Mouse (Mus musculus) G1E (cell line): ENCODE measurements around the gene Nhp2. TPM values are rescaled to one million over a fixed set of nuclear protein-coding genes. Genes with fewer than 3 reads are reported as not detected.

Experiments used
- ATAC-seq: 2 replicates; pipeline ENCODE4 v1.8.0; 2016; ENCODE audit warnings: mild to moderate bottlenecking; ENCODE audit not compliant: insufficient number of reproducible peaks, poor library complexity, low FRiP score, severe bottlenecking; ENCODE audit errors: extremely low read depth
- DNase-seq: peaks from one replicate; pipeline ENCODE4 v3.0.0; 2012; ENCODE audit warnings: low spot score
- H3K27me3 ChIP-seq: 2 replicates; pipeline ENCODE4 v1.6.1; 2012; ENCODE audit warnings: mild to moderate bottlenecking, low read length, inconsistent platforms; ENCODE audit not compliant: insufficient read depth
- H3K36me3 ChIP-seq: replicated peaks from 2 replicates; pipeline ENCODE3; 2012; ENCODE audit warnings: mild to moderate bottlenecking, inconsistent platforms
- H3K4me1 ChIP-seq: 2 replicates; pipeline ENCODE4 v1.6.1; 2012; ENCODE audit warnings: low read depth, low read length, inconsistent platforms, mixed read lengths; ENCODE audit not compliant: insufficient read depth
- H3K4me3 ChIP-seq: 2 replicates; pipeline ENCODE4 v1.5.1; 2012; ENCODE audit warnings: low read depth, mild to moderate bottlenecking, inconsistent platforms, low read length, moderate library complexity, mixed read lengths
- H3K9me3 ChIP-seq: replicated peaks from 2 replicates; pipeline ENCODE4 v1.6.1; 2012; ENCODE audit warnings: inconsistent platforms
- CTCF ChIP-seq: IDR thresholded peaks from 2 replicates; pipeline ENCODE4 v1.5.1; 2012; ENCODE audit warnings: low read depth, low read length, inconsistent platforms, mixed read lengths
- GATA1 ChIP-seq: IDR thresholded peaks from 2 replicates; pipeline ENCODE4 v1.6.1; 2012; ENCODE audit warnings: borderline replicate concordance, low read length, inconsistent platforms, mixed read lengths
- GATA2 ChIP-seq: IDR thresholded peaks from 2 replicates; pipeline ENCODE4 v1.6.1; 2012; ENCODE audit warnings: low read depth, low read length, inconsistent platforms, borderline replicate concordance
- POLR2AphosphoS5 ChIP-seq: IDR thresholded peaks from 2 replicates; pipeline ENCODE4 v1.6.1; 2012; ENCODE audit warnings: low read depth, low read length, inconsistent platforms; ENCODE audit not compliant: insufficient replicate concordance
- TAL1 ChIP-seq: conservative IDR thresholded peaks from 2 replicates; pipeline ENCODE4 v1.6.1; 2012; ENCODE audit warnings: low read depth, low read length, inconsistent platforms, mixed read lengths
- polyA plus RNA-seq: library from polyadenylated mRNA; stranded (reverse); fragments of >175 nt; gene quantifications from 2 replicates; pipeline ENCODE4 v1.2.3, GENCODE M21; 2012
- total RNA-seq, 2 experiments: library from RNA; stranded (forward) in 1 of 2; stranded (reverse) in 1 of 2; fragments of 200-1000 nt in 1 of 2; fragments of >200 nt in 1 of 2; fragmentation: Nextera tagmentation in 1 of 2; gene quantifications; 2 replicates each; pipeline ENCODE4 v1.2.3; 2014 to 2017

Nhp2 gene
- total and polyA plus RNA-seq, 3 experiments: 73.2 to 202 (median 139) TPM

- no peaks in the 10 kb centered on the region for H3K9me3 ChIP-seq
- ATAC-seq (no peak), DNase-seq (no peak)
- peaks cover 12% of the 10 kb centered on the region for H3K36me3 ChIP-seq
- H3K4me3 ChIP-seq: no peak overlapping the region
- H3K27me3 ChIP-seq: peaks cover 30% of the 10 kb centered on the region
- H3K4me1 ChIP-seq: peaks cover 46% of the 10 kb centered on the region
- TF ChIP-seq POLR2AphosphoS5 (no peak), TAL1 (no peak), GATA1 (no peak), GATA2 (no peak), CTCF (no peak)
These were observed 19.0 kb downstream of the Nhp2 start for GRCm38 (mm10) chr11:51638497-51638896.

- peaks cover 36% of the 10 kb centered on the region for H3K4me1 ChIP-seq
- no peak for TF ChIP-seq TAL1
- no peak for TF ChIP-seq POLR2AphosphoS5
- TF ChIP-seq GATA2: no peak
- DNase-seq (no peak), ATAC-seq (no peak)
- H3K9me3 ChIP-seq: no peaks in the 10 kb centered on the region
- no peak overlapping the region for H3K4me3 ChIP-seq
- no peaks in the 10 kb centered on the region for H3K36me3 ChIP-seq
- peaks cover 51% of the 10 kb centered on the region for H3K27me3 ChIP-seq
These were observed 21.2 kb downstream of the Nhp2 start for GRCm38 (mm10) chr11:51640748-51641147.

GRCm38 (mm10) chr11:51643202-51643601 lies 23.7 kb downstream of the Nhp2 start:
- Histone ChIP-seq H3K27me3 (peaks cover 68% of the 10 kb centered on the region), H3K9me3 (no peaks in the 10 kb centered on the region), H3K36me3 (no peaks in the 10 kb centered on the region), H3K4me1 (peaks cover 22% of the 10 kb centered on the region), H3K4me3 (no peak overlapping the region)
- DNase-seq (no peak), ATAC-seq (no peak)
- TF ChIP-seq GATA2 (no peak), TAL1 (no peak), POLR2AphosphoS5 (no peak), GATA1 (no peak), CTCF (no peak)

GRCm38 (mm10) chr11:51643761-51644160 lies 24.2 kb downstream of the Nhp2 start:
- Histone ChIP-seq H3K9me3 (no peaks in the 10 kb centered on the region), H3K27me3 (peaks cover 74% of the 10 kb centered on the region), H3K4me3 (no peak overlapping the region), H3K36me3 (no peaks in the 10 kb centered on the region), H3K4me1 (peaks cover 21% of the 10 kb centered on the region)
- TF ChIP-seq POLR2AphosphoS5 (no peak), CTCF (no peak), TAL1 (no peak), GATA2 (no peak), GATA1 (no peak)
- no peak for DNase-seq
- no peak for ATAC-seq

GRCm38 (mm10) chr11:51644217-51644616 lies 24.7 kb downstream of the Nhp2 start:
- no peak for ATAC-seq
- no peak overlapping the region for H3K4me3 ChIP-seq
- DNase-seq: no peak
- peaks cover 21% of the 10 kb centered on the region for H3K4me1 ChIP-seq
- H3K27me3 ChIP-seq: peaks cover 78% of the 10 kb centered on the region
- H3K36me3 ChIP-seq: no peaks in the 10 kb centered on the region
- no peaks in the 10 kb centered on the region for H3K9me3 ChIP-seq
- no peak for TF ChIP-seq GATA1
- no peak for TF ChIP-seq CTCF
- no peak for TF ChIP-seq POLR2AphosphoS5
- no peak for TF ChIP-seq GATA2
- TF ChIP-seq TAL1: no peak

GRCm38 (mm10) chr11:51645293-51645692 lies 25.8 kb downstream of the Nhp2 start:
- no peak overlapping the region for H3K4me3 ChIP-seq
- peaks cover 85% of the 10 kb centered on the region for H3K27me3 ChIP-seq
- peaks cover 3% of the 10 kb centered on the region; the same call in 1 of the 2 replicates for H3K9me3 ChIP-seq
- TF ChIP-seq POLR2AphosphoS5 (no peak), TAL1 (no peak), GATA1 (no peak), GATA2 (no peak), CTCF (no peak)
- DNase-seq (no peak), ATAC-seq (no peak)
- no peaks in the 10 kb centered on the region for H3K36me3 ChIP-seq
- H3K4me1 ChIP-seq: peaks cover 24% of the 10 kb centered on the region

- Histone ChIP-seq H3K27me3 (peaks cover 88% of the 10 kb centered on the region), H3K4me1 (peaks cover 30% of the 10 kb centered on the region), H3K9me3 (peaks cover 9% of the 10 kb centered on the region), H3K36me3 (no peaks in the 10 kb centered on the region), H3K4me3 (no peak overlapping the region)
- DNase-seq (no peak), ATAC-seq (no peak)
- TF ChIP-seq CTCF (no peak), TAL1 (no peak), POLR2AphosphoS5 (no peak)
These were observed 26.7 kb downstream of the Nhp2 start for GRCm38 (mm10) chr11:51646245-51646644.
